Mouse (Mus musculus): Measurements from ENCODE around the gene Cep295nl. TPM values are rescaled to one million over a fixed set of nuclear protein-coding genes. Genes with fewer than 3 reads are reported as not detected.
"Not testable (repeated sequence)": the region's sequence is repeated elsewhere in the genome, so short reads cannot be mapped to it uniquely, and the experiment has no call there.

Gene Cep295nl
- polyA plus RNA-seq, 1 experiment from 2014 or later: 0.61 TPM

DNA sequence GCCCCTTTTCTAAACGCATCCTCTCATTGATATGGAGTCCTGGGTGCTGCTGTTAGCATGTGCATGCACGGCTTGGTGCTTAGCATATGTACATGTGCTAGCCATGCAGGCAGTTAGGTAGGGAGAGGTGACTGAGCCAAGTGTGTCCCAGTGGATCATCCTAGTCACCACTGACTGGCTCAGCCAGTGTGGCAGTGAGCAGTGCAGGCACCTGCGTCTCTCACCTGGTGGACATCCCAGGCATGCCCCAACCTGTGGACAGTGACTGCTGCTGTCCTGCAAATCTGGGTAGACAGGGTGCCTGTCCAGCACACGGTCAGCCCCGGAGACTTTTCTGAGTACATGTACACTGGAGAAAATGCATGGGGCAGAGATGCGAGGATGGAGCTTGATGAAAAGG, 13.8 kb downstream of the Cep295nl start:
- peaks cover 66% of the 10 kb centered on the region for H3K36me3 ChIP-seq
- peaks cover 50% of the 10 kb centered on the region for H3K4me1 ChIP-seq
- DNase-seq (ENCODE audit: low spot score): no peak
- H3K4me3 ChIP-seq: no peak overlapping the region
- no peaks in the 10 kb centered on the region for H3K27me3 ChIP-seq (ENCODE audit: low read depth, poor library complexity, severe bottlenecking)
- no peaks in the 10 kb centered on the region for H3K9me3 ChIP-seq (replicated peaks)
- peak overlapping the region; percentile 83 for H3K27ac ChIP-seq
- 90% methylated on average over 6 of the region's 6 CpGs for WGBS

DNA sequence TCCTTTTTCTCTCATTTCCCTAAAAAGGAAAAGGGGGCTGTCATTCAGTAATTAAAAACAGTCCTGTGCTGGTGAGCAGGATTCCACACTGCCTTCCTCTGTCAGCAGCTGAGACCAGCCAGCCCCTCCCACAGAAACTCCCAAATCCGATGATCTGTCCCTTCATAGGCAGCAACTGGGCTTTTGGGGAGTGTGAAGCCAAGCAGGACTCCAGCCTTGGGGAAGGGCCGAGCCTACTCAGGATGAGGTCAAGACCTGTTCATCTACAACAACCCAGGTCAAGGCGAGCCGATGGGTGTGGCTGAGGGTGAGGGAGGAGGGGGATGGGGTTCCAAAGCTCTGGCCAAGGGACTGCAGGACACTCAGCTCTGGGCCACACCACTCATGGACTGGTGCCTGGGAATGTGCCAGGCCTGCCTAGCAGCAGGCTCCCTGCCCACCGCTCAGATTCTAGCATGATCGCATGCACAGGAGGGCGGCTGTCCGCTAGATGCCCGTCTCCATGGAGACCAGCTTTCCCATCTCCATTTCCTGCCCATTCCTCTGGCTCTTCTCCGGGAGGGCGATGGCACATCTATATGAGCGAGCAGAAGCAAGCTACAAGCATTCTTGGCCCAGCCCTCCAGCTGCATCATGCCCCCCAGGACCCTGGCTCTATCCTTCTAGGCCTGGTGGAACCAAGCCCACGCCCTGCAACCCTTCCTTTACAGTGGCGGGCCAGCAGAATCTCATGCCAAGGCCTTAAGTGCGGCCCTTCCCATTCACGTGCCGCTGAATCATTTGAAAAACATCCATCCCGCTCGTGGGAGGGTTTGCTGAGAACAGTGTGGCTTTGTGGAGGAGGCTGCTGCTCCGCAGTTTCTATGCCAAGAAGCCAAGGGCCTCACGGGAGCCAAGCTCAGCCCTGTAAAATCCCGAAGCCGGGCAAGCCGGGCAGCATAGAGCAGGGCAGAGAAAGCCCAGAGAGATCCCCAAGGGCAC, 15.0 kb downstream of the Cep295nl start:
- H3K4me1 ChIP-seq: peaks cover 60% of the 10 kb centered on the region

DNA sequence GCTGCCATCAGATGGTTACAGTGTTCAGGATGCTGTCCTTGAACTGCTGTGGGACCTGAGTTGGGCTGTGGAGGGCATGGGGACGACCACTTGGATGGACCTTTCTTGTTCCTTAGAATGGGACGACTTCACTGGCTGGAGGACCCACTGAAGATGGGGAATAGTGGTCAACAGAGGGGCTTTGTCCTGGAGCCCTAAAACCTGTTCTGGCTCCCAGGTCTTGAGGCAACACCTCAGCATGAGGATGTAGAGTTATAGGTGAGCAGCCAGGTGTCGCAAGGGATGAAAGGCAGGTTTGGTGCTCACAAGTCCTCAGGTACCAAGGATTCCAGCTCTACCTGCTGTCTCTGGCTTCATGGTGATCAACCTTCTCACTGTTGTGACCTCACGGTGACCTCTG, 15.8 kb downstream of the Cep295nl start:
- no peaks in the 10 kb centered on the region for H3K9me3 ChIP-seq (replicated peaks)
- DNase-seq (ENCODE audit: low spot score): no peak
- no peak overlapping the region for H3K4me3 ChIP-seq
- peak overlapping the region; percentile 58 for H3K27ac ChIP-seq
- WGBS: 77% methylated on average over 4 of the region's 4 CpGs
- H3K36me3 ChIP-seq: peaks cover 45% of the 10 kb centered on the region
- H3K4me1 ChIP-seq: peaks cover 68% of the 10 kb centered on the region
- no peaks in the 10 kb centered on the region for H3K27me3 ChIP-seq (ENCODE audit: low read depth, poor library complexity, severe bottlenecking)

More for the DNA sequence above, 15.0 kb downstream of the Cep295nl start:
- Histone ChIP-seq H3K36me3 (peaks cover 53% of the 10 kb centered on the region), H3K27me3 (ENCODE audit: low read depth, poor library complexity, severe bottlenecking) (no peaks in the 10 kb centered on the region), H3K27ac (peak overlapping the region; percentile 83), H3K4me3 (peak overlapping the region; percentile 32), H3K9me3 (replicated peaks) (no peaks in the 10 kb centered on the region)
- WGBS: 71% methylated on average over 24 of the region's 24 CpGs
- peak; percentile 52 for DNase-seq (ENCODE audit: low spot score)

DNA sequence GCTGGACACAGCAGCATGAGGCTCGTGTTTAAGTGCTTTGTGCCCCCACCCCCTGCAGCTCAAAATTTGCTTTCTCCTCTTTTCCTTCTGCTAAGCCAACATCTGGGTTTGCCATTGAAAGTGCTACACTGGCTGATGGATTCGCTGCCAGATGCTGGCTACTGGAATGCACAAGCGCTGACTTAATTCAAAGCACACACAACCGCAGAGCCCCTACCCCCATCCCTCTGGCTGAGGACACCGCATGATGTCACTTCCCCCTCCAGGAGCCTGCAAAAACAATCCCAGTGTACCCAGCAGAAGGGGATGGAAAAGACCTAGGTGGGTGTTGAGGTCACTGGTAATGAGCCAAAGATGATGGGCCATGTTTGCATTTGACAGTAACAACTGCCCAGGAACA, 17.8 kb downstream of the Cep295nl start:
- Histone ChIP-seq H3K4me3 (no peak overlapping the region), H3K9me3 (replicated peaks) (no peaks in the 10 kb centered on the region), H3K36me3 (peaks cover 41% of the 10 kb centered on the region), H3K27ac (peak overlapping the region; percentile 82), H3K27me3 (ENCODE audit: low read depth, poor library complexity, severe bottlenecking) (no peaks in the 10 kb centered on the region), H3K4me1 (peaks cover 71% of the 10 kb centered on the region)
- DNase-seq (ENCODE audit: low spot score): peak; percentile 78
- WGBS: 25% methylated on average over 5 of the region's 5 CpGs

DNA sequence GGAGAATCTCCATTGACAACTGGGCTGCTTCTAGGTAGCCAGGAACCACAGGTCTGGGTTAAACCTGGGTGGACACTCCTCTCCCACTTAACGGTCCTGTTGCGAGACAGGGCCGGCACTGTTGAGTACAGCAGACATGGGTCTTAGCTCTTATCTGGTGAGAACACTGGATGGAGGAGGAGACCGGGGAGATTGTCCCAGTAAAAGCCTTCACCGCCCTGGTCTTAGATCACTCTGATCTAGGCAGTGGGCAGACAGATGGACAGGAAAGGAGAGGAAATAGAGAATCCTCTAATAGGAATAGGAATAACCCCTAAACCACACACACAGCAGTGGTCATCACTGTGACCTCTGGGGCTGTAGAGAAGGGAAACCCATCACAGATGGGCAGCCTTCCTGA, 18.3 kb downstream of the Cep295nl start:
- WGBS: 79% methylated on average over 5 of the region's 5 CpGs
- H3K27me3 ChIP-seq (ENCODE audit: low read depth, poor library complexity, severe bottlenecking): no peaks in the 10 kb centered on the region
- peaks cover 71% of the 10 kb centered on the region for H3K4me1 ChIP-seq
- peaks cover 44% of the 10 kb centered on the region for H3K36me3 ChIP-seq
- H3K4me3 ChIP-seq: no peak overlapping the region
- H3K27ac ChIP-seq: peak overlapping the region; percentile 82
- no peak for DNase-seq (ENCODE audit: low spot score)
- H3K9me3 ChIP-seq (replicated peaks): no peaks in the 10 kb centered on the region

DNA sequence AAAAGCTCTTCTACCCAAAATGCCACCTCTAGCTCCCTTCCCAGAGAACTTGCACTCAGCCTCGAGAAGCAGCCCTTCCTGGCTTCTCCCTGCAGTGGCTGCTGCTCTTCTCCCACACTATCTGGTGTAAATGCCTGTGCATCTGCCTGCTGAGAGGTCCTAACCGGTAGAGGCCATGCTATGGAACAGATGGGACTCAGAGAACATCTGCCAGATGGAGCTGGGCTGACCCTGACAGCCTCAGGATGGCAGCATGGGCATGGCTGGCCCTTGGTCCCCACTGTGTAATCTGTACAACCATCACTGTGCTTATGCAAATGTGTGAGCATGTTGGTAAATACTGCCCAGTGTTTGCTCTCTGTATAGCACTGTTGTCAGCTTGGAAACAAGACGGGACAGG, 19.7 kb downstream of the Cep295nl start:
- Histone ChIP-seq H3K36me3 (peaks cover 43% of the 10 kb centered on the region), H3K4me1 (peaks cover 60% of the 10 kb centered on the region), H3K4me3 (no peak overlapping the region), H3K27ac (peak overlapping the region; percentile 61; the same call in 1 of the 2 replicates), H3K27me3 (ENCODE audit: low read depth, poor library complexity, severe bottlenecking) (no peaks in the 10 kb centered on the region), H3K9me3 (replicated peaks) (no peaks in the 10 kb centered on the region)
- whole genome bisulfite sequencing: 66% methylated on average over 3 of the region's 3 CpGs
- no peak for DNase-seq (ENCODE audit: low spot score)

DNA sequence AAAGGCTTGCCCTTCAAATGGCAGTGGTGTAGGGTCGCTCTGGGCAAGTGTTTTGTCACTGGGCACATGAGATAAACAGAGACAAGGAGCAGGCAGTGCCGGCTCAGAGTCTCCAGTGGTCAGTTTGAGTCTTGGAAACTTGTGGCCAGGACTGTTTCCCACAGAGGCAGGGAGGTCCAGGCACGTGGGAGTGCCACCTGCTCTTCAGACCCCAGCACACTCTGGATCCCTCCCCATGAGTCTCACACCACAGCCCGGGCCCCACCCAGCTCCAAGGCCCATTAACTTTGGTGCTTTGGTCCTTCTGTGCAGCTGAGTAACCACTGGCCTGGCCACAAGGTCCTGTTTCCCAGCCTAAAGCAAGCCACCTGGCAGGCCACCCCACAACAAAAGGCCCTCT, 20.3 kb downstream of the Cep295nl start:
- Histone ChIP-seq H3K4me1 (peaks cover 56% of the 10 kb centered on the region), H3K27me3 (ENCODE audit: low read depth, poor library complexity, severe bottlenecking) (no peaks in the 10 kb centered on the region)
- WGBS: 71% methylated on average over 4 of the region's 4 CpGs

DNA sequence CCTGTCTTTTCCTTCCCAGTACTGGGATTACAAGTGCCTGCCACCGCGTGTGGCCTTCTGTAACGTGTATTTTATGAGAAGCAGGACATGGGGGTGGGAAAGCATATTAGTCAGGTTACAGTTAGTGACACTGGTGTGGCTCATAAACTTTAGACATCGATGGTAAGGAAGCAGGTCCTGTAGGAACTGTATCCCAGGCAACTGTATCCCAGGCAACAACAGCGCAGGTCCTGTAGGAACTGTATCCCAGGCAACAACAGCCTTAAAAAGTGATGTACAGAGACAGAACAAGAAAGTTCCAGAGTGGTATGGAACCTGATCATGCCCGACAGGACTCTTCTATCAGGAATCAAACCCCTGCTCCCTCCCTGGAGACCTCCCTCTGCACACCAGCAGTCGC, 20.8 kb downstream of the Cep295nl start:
- WGBS: 80% methylated on average over 7 of the region's 7 CpGs
- H3K36me3 ChIP-seq: peaks cover 48% of the 10 kb centered on the region
- DNase-seq (ENCODE audit: low spot score): no peak
- H3K27me3 ChIP-seq (ENCODE audit: low read depth, poor library complexity, severe bottlenecking): no peaks in the 10 kb centered on the region
- peak overlapping the region; percentile 61; the same call in 1 of the 2 replicates for H3K27ac ChIP-seq
- no peak overlapping the region for H3K4me3 ChIP-seq
- no peaks in the 10 kb centered on the region for H3K9me3 ChIP-seq (replicated peaks)
- H3K4me1 ChIP-seq: peaks cover 51% of the 10 kb centered on the region

More for the DNA sequence above, 20.3 kb downstream of the Cep295nl start:
- no peak for DNase-seq (ENCODE audit: low spot score)
- peak overlapping the region; percentile 61 for H3K27ac ChIP-seq
- no peak overlapping the region for H3K4me3 ChIP-seq
- H3K9me3 ChIP-seq (replicated peaks): no peaks in the 10 kb centered on the region
- H3K36me3 ChIP-seq: peaks cover 43% of the 10 kb centered on the region

DNA sequence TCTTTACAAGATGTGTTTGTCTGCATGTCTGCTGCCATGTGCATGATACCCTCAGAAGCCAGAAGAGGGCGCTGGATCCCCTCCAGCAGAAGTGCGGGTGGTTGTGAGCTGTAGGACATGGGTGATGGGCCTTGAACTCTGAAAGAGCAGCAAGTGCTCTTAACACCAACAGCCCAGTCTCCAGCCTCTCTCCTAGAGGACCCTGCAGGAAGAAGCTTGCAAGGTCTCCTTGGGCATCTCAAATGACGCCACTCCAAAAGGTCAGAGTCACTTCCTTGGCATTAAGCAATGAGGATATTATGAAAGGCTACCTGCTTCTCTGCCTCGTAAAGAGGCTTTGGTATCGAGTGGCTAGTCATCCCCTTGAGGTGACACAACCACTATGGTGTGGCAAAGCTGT, 23.6 kb downstream of the Cep295nl start:
- peaks cover 25% of the 10 kb centered on the region for H3K4me1 ChIP-seq

DNA sequence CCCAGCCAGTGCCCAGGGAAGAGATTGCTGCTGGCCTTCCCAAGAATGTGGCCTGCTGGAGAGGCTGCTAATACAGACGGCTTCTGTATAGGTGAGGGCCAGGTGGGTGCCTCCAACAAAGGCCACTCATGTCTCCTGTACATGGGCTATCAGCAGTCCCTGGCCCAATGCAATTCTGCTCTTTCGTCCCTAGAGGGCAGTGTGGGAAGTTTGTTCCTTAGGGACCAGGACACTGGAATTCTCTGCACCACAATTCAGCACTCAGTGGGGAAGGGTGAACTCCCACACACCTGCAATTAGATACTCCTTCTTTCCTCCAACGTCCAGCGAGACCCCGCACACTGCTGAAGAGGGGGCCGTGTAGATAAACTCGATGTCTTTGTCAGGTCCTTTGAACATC, 25.2 kb downstream of the Cep295nl start:
- Histone ChIP-seq H3K9me3 (replicated peaks) (no peaks in the 10 kb centered on the region), H3K27me3 (ENCODE audit: low read depth, poor library complexity, severe bottlenecking) (no peaks in the 10 kb centered on the region), H3K4me1 (peaks cover 12% of the 10 kb centered on the region), H3K4me3 (no peak overlapping the region), H3K27ac (no peak overlapping the region), H3K36me3 (peaks cover 79% of the 10 kb centered on the region)
- peak; percentile 56 for DNase-seq (ENCODE audit: low spot score)
- WGBS: 21% methylated on average over 7 of the region's 7 CpGs

More for the DNA sequence above, 23.6 kb downstream of the Cep295nl start:
- peak; percentile 50 for DNase-seq (ENCODE audit: low spot score)
- no peak overlapping the region for H3K27ac ChIP-seq
- 63% methylated on average over 5 of the region's 5 CpGs for WGBS
- H3K4me3 ChIP-seq: no peak overlapping the region
- peaks cover 64% of the 10 kb centered on the region for H3K36me3 ChIP-seq
- no peaks in the 10 kb centered on the region for H3K27me3 ChIP-seq (ENCODE audit: low read depth, poor library complexity, severe bottlenecking)
- H3K9me3 ChIP-seq (replicated peaks): no peaks in the 10 kb centered on the region

DNA sequence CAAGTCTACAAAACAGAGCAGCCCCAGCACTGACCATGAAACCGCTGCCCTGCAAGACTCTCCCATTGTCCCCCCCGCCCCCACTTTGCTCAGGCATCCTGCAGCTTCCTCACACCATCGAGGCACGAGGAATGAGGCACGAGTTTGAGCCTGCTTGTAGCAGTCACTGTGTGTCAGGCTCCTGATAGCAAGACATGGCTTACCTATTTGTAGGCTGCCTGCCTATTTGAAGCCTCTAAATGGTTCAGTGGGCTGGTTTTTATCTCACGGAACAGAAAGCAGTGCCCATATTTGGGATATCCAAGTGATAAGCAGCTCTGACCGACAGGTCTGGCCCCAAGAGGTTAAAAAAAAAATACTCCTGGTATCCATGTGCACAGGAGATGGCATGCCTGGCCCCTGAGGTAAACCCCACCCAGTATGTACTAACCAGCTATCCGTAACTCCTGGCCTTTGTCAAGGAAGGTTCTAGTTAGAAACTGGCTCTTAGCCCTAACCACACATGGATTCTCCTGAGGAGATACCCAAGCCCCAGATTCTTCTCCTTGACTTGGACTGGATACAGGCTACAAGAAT, 26.0 kb downstream of the Cep295nl start:
- Histone ChIP-seq H3K4me1 (peaks cover 4% of the 10 kb centered on the region; the same call in 1 of the 2 replicates), H3K27me3 (ENCODE audit: low read depth, poor library complexity, severe bottlenecking) (no peaks in the 10 kb centered on the region), H3K9me3 (replicated peaks) (no peaks in the 10 kb centered on the region), H3K27ac (no peak overlapping the region), H3K4me3 (no peak overlapping the region), H3K36me3 (peaks cover 87% of the 10 kb centered on the region)
- 89% methylated on average over 8 of the region's 8 CpGs for WGBS
- no peak for DNase-seq (ENCODE audit: low spot score)

DNA sequence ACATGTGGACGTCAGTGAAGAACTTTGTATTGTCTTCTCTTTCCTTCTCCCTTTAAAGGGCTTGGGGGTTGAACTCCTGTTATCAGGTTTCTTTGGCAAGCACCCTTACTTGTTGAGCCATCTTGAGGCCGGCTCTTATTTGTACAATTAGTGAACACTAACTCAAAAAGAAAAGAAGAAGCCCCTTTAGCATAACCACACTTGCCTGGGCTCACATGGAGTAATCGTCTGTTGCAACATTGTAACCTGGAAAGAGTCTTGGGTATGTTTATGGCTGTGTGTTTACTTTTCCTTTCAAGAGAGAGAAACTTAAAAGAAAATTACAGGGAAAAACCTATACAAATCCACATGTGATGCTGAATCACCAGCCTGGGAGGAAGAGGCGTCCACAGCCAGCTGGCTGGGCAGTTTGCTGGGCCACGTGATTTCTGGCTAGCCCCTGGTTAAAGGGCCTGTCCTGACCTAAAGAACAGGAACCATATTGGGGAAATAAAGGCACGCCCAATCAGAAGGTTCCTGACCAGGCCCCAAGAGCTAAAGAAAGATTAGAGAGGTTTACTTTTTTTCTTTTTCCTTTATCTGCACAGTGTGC, 30.1 kb downstream of the Cep295nl start:
- H3K27me3 ChIP-seq (ENCODE audit: low read depth, poor library complexity, severe bottlenecking): no peaks in the 10 kb centered on the region
- no peaks in the 10 kb centered on the region for H3K4me1 ChIP-seq
- peaks cover 6% of the 10 kb centered on the region; the same call in 1 of the 2 replicates for H3K9me3 ChIP-seq (replicated peaks)
- H3K36me3 ChIP-seq: peaks cover 95% of the 10 kb centered on the region
- no peak for DNase-seq (ENCODE audit: low spot score)
- no peak overlapping the region for H3K27ac ChIP-seq
- WGBS: 86% methylated on average over 6 of the region's 6 CpGs
- no peak overlapping the region for H3K4me3 ChIP-seq

DNA sequence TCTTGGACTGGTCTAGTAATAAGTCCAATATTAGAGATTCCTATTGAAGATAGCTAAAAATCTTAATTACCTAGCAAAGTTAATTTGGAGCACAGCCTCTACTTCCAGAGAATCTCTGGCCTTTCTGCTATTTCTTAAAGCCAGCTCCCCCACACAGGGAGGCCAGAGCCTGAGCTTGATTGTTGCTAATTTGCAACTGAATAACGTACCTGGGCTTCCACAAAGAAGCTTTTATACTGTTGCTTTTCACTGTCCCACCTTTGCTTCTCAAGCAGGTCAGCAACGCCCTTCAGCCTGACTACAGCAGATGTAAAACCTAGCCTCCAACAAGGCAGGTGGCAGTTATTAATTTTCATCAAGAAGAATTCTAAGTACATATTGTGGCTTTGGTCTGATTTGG, 34.3 kb downstream of the Cep295nl start:
- DNase-seq (ENCODE audit: low spot score); H3K4me3 ChIP-seq; H3K9me3 ChIP-seq (replicated peaks); H3K27ac ChIP-seq; H3K27me3 ChIP-seq (ENCODE audit: low read depth, poor library complexity, severe bottlenecking); H3K4me1 ChIP-seq: not testable (repeated sequence)
- peaks cover 86% of the 10 kb centered on the region for H3K36me3 ChIP-seq
- WGBS: 83% methylated on average over 2 of the region's 2 CpGs

Data from limb, embryonic 10.5 days (tissue).